Mouse (Mus musculus): ENCODE results near the gene Gm17657.
A peak's percentile ranks its signal among the peaks of the same experiment; 100 is the strongest.
"Not testable (repeated sequence)": the region's sequence is repeated elsewhere in the genome, so short reads cannot be mapped to it uniquely, and the experiment has no call there.

Gm17657 gene

GRCm38 (mm10) chr17:29545241-29545640, 4.2 kb downstream of the Gm17657 start:
- DNase-seq (ENCODE audit: low spot score): no peak

- DNase-seq (ENCODE audit: low spot score): no peak
Observed at GRCm38 (mm10) chr17:29544064-29544463, 5.4 kb downstream of the Gm17657 start.

GRCm38 (mm10) chr17:29542831-29543690, 6.4 kb downstream of the Gm17657 start:
- DNase-seq (ENCODE audit: low spot score): no peak

GRCm38 (mm10) chr17:29541419-29541818, 8.0 kb downstream of the Gm17657 start:
- DNase-seq (ENCODE audit: low spot score): no peak

- DNase-seq (ENCODE audit: low spot score): no peak
Observed at GRCm38 (mm10) chr17:29540426-29540825, 9.0 kb downstream of the Gm17657 start.

GRCm38 (mm10) chr17:29533866-29534265, 15.6 kb downstream of the Gm17657 start:
- no peak for DNase-seq (ENCODE audit: low spot score)

- DNase-seq (ENCODE audit: low spot score): no peak
Observed at GRCm38 (mm10) chr17:29531757-29532384, 17.6 kb downstream of the Gm17657 start.

GRCm38 (mm10) chr17:29531278-29531677, 18.2 kb downstream of the Gm17657 start:
- no peak for DNase-seq (ENCODE audit: low spot score)

GRCm38 (mm10) chr17:29530508-29530907, 18.9 kb downstream of the Gm17657 start:
- DNase-seq (ENCODE audit: low spot score): no peak

GRCm38 (mm10) chr17:29528568-29529187, 20.8 kb downstream of the Gm17657 start:
- peak; percentile 13 for DNase-seq (ENCODE audit: low spot score)

- DNase-seq (ENCODE audit: low spot score): no peak
Observed at GRCm38 (mm10) chr17:29525613-29526012, 23.8 kb downstream of the Gm17657 start.

GRCm38 (mm10) chr17:29519731-29520130, 29.7 kb downstream of the Gm17657 start:
- DNase-seq (ENCODE audit: low spot score): no peak

- DNase-seq (ENCODE audit: low spot score): not testable (repeated sequence)
Observed at GRCm38 (mm10) chr17:29518665-29519064, 30.8 kb downstream of the Gm17657 start.

- peak; percentile 93 for DNase-seq (ENCODE audit: low spot score)
Observed at GRCm38 (mm10) chr17:29514435-29514834, 35.0 kb downstream of the Gm17657 start.

- DNase-seq (ENCODE audit: low spot score): peak; percentile 77
Observed at GRCm38 (mm10) chr17:29513044-29513730, 36.3 kb downstream of the Gm17657 start.

- no peak for DNase-seq (ENCODE audit: low spot score)
Observed at GRCm38 (mm10) chr17:29510691-29511090, 38.7 kb downstream of the Gm17657 start.

- DNase-seq (ENCODE audit: low spot score): no peak
Observed at GRCm38 (mm10) chr17:29508927-29509608, 40.4 kb downstream of the Gm17657 start.

- no peak for DNase-seq (ENCODE audit: low spot score)
Observed at GRCm38 (mm10) chr17:29503700-29504099, 45.7 kb downstream of the Gm17657 start.

GRCm38 (mm10) chr17:29502669-29503665, 46.5 kb downstream of the Gm17657 start:
- DNase-seq (ENCODE audit: low spot score): no peak

GRCm38 (mm10) chr17:29502005-29502668, 47.3 kb downstream of the Gm17657 start:
- no peak for DNase-seq (ENCODE audit: low spot score)

All from retina, embryonic 14.5 days (tissue).